Mouse (Mus musculus) midbrain, embryonic 15.5 days (tissue): ENCODE data around the gene Zbtb9. TPM values are rescaled to one million over a fixed set of nuclear protein-coding genes. Genes with fewer than 3 reads are reported as not detected.

Experiments used
- ATAC-seq: fragments of 200-750 bp; cut with Nextera tagmentation; replicated peaks from 2 replicates; pipeline ENCODE4 v1.8.0; 2017; ENCODE audit warnings: moderate TSS enrichment
- H3K27ac ChIP-seq: fragments of 300-500 bp; sonication (generic); 2 replicates; pipeline ENCODE4 v1.5.1; 2015; ENCODE audit warnings: mild to moderate bottlenecking, inconsistent platforms
- H3K27me3 ChIP-seq: fragments of 300-500 bp; sonication (generic); replicated peaks from 2 replicates; pipeline ENCODE4 v1.6.1; 2015; ENCODE audit warnings: inconsistent platforms
- H3K36me3 ChIP-seq: fragments of 300-500 bp; sonication (generic); replicated peaks from 2 replicates; pipeline ENCODE4 v1.6.1; 2015; ENCODE audit warnings: inconsistent platforms
- H3K4me1 ChIP-seq: fragments of 300-500 bp; sonication (generic); 2 replicates; pipeline ENCODE4 v1.6.1; 2015; ENCODE audit warnings: inconsistent platforms
- H3K4me2 ChIP-seq: fragments of 300-500 bp; sonication (generic); 2 replicates; pipeline ENCODE4 v1.6.1; 2015; ENCODE audit warnings: inconsistent platforms, mild to moderate bottlenecking, moderate library complexity
- H3K4me3 ChIP-seq: fragments of 300-500 bp; sonication (generic); 2 replicates; pipeline ENCODE4 v1.5.1; 2015; ENCODE audit warnings: mild to moderate bottlenecking, inconsistent platforms
- H3K9ac ChIP-seq: fragments of 300-500 bp; sonication (generic); 2 replicates; pipeline ENCODE4 v1.6.1; 2015; ENCODE audit warnings: mild to moderate bottlenecking, inconsistent platforms
- H3K9me3 ChIP-seq: fragments of 300-500 bp; sonication (generic); 2 replicates; pipeline ENCODE4 v1.6.1; 2016; ENCODE audit warnings: inconsistent platforms
- WGBS: fragments of 180-500 bp; shearing (Covaris S2); methylation state at CpG from one replicate; pipeline ENCODE4 v1.1.7; 2015; ENCODE audit warnings: mixed read lengths; 5-methylcytosine and 5-hydroxymethylcytosine counted together
- polyA plus RNA-seq: library from polyadenylated mRNA; unstranded; fragments of >200 nt; fragmentation: Nextera tagmentation; extraction: Ambion mirVana; gene quantifications from 2 replicates; pipeline ENCODE4 v1.2.1, GENCODE M21; 2015

Gene Zbtb9
- polyA plus RNA-seq, 1 experiment from 2014 or later, result 16.9 TPM

DNA sequence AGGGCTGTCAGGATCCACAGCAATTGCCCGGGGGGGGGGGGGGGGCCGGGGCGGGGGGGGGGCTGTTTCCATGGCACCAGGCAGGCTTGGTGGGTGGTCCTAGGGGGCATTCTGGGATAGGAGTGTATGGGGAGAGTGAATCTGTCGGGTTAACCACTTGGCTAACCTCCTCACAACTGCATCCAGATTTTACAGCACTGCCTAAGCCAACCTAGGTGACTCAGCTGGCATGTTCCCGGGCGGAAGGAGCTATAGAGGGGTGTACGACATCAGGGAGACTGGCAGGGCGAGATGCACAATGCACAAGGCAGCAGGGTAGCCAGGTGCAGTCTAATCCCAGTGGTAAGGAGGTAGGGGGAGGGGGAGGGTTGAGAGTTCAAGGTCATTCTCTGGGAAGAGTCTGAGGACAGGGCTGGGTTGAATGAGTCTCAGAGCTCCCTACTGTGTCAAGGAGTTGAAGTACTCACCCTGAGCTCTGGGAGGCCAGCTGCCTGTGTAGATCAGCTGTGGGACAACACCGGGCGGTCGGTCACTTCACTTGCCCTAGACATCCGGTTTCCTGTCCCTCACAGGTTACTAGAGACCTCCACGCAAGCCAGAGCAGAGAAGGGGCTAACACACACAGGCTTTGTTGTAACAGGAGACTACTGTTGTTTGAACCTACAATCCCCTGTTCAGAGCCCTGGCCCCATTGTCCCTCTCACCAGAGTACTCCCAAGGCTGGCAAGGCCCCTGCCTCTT, 68.2 kb downstream of the Zbtb9 start:
- Histone ChIP-seq H3K27ac (no peak overlapping the region), H3K27me3 (no peaks in the 10 kb centered on the region), H3K36me3 (no peaks in the 10 kb centered on the region), H3K4me3 (no peak overlapping the region), H3K9me3 (no peaks in the 10 kb centered on the region), H3K4me2 (no peak overlapping the region), H3K9ac (no peak overlapping the region), H3K4me1 (peaks cover 9% of the 10 kb centered on the region)
- 52% methylated on average over 10 of the region's 13 CpGs for WGBS
- no peak for ATAC-seq

DNA sequence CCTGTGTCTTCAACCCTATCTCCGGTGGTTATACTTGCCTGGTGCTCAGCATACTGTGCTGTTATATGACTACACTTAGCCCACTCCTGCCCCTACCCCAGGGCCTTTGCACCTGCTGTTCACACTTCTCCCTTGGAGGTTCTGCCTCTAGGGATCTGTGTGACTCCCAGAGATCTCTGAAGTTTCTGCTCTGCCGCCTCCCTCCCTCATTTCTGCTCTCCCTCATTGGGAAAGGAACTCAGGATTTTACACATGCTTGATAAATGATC, 68.8 kb downstream of the Zbtb9 start:
- no peaks in the 10 kb centered on the region for H3K27me3 ChIP-seq
- H3K27ac ChIP-seq, result no peak overlapping the region
- H3K36me3 ChIP-seq, result no peaks in the 10 kb centered on the region
- H3K4me1 ChIP-seq, result peaks cover 9% of the 10 kb centered on the region
- no peak overlapping the region for H3K4me2 ChIP-seq
- H3K9ac ChIP-seq, result no peak overlapping the region
- no peak overlapping the region for H3K4me3 ChIP-seq
- H3K9me3 ChIP-seq, result no peaks in the 10 kb centered on the region
- no peak for ATAC-seq
- 92% methylated on average over 2 of the region's 2 CpGs for WGBS

GRCm38 (mm10) chr17:27042840-27043239, 69.9 kb downstream of the Zbtb9 start:
- no peak overlapping the region for H3K27ac ChIP-seq
- ATAC-seq, result no peak
- 69% methylated on average over 6 of the region's 6 CpGs for WGBS
- no peaks in the 10 kb centered on the region for H3K9me3 ChIP-seq
- no peak overlapping the region for H3K4me3 ChIP-seq
- H3K4me2 ChIP-seq, result no peak overlapping the region
- no peaks in the 10 kb centered on the region for H3K36me3 ChIP-seq
- H3K9ac ChIP-seq, result no peak overlapping the region
- H3K4me1 ChIP-seq, result peaks cover 9% of the 10 kb centered on the region
- no peaks in the 10 kb centered on the region for H3K27me3 ChIP-seq

DNA sequence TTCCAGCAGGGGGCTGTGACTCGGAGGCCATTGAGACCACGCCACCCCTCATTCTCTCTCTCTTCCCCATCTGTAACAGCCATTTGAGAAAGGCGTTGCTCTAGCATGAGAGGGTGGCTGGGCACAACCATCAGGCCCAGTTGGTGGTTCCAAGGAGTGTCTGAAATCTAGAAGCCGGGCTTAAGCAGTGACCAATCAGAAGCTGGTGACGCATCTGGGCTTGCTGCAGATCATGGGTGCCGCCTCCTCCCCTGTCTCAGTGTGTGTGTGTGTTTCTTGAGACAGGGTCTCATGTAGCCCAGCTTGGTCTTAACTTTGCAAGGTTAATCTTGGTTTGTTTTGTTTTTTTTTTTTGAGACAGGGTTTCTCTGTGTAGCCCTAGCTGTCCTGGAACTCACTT, 72.2 kb downstream of the Zbtb9 start:
- Histone ChIP-seq H3K27me3 (no peaks in the 10 kb centered on the region), H3K4me1 (peaks cover 6% of the 10 kb centered on the region), H3K4me3 (no peak overlapping the region)

GRCm38 (mm10) chr17:27047762-27048444, 74.9 kb downstream of the Zbtb9 start:
- no peak overlapping the region for H3K27ac ChIP-seq
- H3K9me3 ChIP-seq, result no peaks in the 10 kb centered on the region
- ATAC-seq, result no peak
- H3K4me3 ChIP-seq, result no peak overlapping the region
- 83% methylated on average over 14 of the region's 14 CpGs for WGBS
- H3K36me3 ChIP-seq, result no peaks in the 10 kb centered on the region
- no peak overlapping the region for H3K9ac ChIP-seq
- H3K4me2 ChIP-seq, result no peak overlapping the region
- H3K4me1 ChIP-seq, result no peaks in the 10 kb centered on the region
- no peaks in the 10 kb centered on the region for H3K27me3 ChIP-seq

More for the DNA sequence above, 72.2 kb downstream of the Zbtb9 start:
- no peak overlapping the region for H3K27ac ChIP-seq
- no peaks in the 10 kb centered on the region for H3K36me3 ChIP-seq
- H3K4me2 ChIP-seq, result no peak overlapping the region
- no peak overlapping the region for H3K9ac ChIP-seq
- ATAC-seq, result no peak
- no peaks in the 10 kb centered on the region for H3K9me3 ChIP-seq
- 88% methylated on average over 6 of the region's 6 CpGs for WGBS

DNA sequence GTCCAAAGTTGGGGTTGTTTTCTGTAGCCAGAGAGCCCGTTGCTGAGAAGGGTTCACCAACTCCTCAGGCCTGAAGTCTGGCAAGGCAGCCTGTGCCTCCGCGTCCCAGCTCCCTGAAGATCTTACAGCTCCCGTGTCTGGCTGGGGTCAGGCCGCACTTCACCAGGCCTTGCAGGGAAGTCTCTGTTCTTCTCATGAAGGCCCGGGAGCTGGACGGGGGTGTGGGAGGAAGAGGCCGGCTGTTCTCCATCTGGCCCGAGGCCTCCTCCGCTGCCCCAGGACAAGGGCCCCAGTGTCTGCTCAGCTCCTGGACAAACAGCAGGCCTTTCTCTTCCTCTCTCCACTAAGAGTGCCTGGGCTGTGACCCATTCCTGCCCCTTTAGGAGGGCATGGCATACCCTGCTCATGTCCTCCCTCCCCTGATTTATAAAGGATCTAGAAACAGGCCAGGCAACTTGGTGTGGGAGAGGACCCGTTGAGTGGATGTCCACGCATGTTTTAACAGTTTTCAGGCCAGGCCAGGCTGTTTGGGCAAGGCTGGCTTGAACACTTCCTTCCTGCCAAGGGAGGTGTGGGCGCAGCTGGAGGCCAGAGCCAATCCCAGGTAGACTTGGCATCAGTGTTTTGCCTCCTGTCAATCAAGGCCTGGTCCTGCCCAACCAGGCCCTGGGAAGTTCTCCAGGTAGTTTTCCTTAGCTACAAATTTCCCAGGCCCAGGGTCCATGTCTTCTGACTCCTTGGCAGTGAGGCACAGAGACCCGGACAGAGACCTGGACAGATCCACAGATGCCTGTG, 75.7 kb downstream of the Zbtb9 start:
- ATAC-seq, result no peak
- H3K27ac ChIP-seq, result no peak overlapping the region
- WGBS, result 79% methylated on average over 14 of the region's 14 CpGs

DNA sequence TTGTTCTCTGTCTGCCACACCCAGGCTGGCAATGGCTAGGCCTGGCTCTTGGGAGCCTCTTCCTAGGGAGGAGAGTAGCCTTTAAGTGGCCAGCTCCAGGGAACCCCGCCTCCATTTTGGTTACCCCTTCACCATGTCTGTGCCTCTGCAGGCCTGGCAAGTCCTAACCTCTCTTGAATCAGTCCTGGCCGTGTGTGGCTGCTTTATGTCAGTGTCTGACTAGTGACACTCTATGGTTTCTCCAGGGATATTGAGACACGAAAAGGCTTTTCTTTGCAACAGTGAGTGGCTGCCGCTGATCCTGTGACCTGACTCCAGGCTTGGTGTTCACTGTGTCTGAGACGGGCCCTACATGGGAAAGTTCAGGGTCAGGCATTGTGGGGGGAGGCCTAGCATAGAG, 77.9 kb downstream of the Zbtb9 start:
- Histone ChIP-seq H3K4me2 (no peak overlapping the region), H3K27ac (no peak overlapping the region), H3K4me1 (no peaks in the 10 kb centered on the region), H3K9me3 (no peaks in the 10 kb centered on the region), H3K27me3 (peaks cover 7% of the 10 kb centered on the region), H3K9ac (no peak overlapping the region), H3K36me3 (no peaks in the 10 kb centered on the region), H3K4me3 (no peak overlapping the region)
- 72% methylated on average over 5 of the region's 5 CpGs for WGBS
- no peak for ATAC-seq

More for the DNA sequence above, 75.7 kb downstream of the Zbtb9 start:
- H3K4me3 ChIP-seq, result no peak overlapping the region
- H3K4me2 ChIP-seq, result no peak overlapping the region
- no peaks in the 10 kb centered on the region for H3K4me1 ChIP-seq
- H3K9me3 ChIP-seq, result no peaks in the 10 kb centered on the region
- H3K36me3 ChIP-seq, result no peaks in the 10 kb centered on the region
- no peak overlapping the region for H3K9ac ChIP-seq
- no peaks in the 10 kb centered on the region for H3K27me3 ChIP-seq

- Histone ChIP-seq H3K36me3 (no peaks in the 10 kb centered on the region), H3K4me2 (no peak overlapping the region), H3K4me1 (no peaks in the 10 kb centered on the region), H3K27me3 (peaks cover 13% of the 10 kb centered on the region), H3K4me3 (no peak overlapping the region), H3K27ac (no peak overlapping the region), H3K9me3 (no peaks in the 10 kb centered on the region), H3K9ac (no peak overlapping the region)
- WGBS, result 37% methylated on average over 11 of the region's 11 CpGs
- ATAC-seq, result no peak
These were observed 78.5 kb downstream of the Zbtb9 start for GRCm38 (mm10) chr17:27051514-27051913.

DNA sequence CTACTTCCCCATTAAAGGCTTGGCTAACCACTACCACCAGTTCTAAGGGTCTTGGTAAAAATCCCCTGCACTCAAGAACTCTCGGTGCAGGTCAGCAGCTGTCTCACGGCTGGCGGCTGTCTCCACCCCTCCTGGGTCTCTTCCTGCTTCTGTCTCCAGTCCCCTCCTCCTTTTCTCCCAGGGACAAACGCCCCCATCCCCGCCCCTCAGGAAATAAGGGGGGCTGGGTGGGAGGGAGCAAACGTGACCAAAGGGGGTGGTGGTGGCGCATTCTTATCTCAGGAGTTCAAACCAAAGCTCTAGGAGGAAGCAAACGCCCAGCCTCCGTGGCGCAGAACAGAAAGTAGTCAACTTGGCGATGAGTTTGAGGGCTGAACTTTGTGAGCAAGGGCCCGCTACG, 83.2 kb downstream of the Zbtb9 start:
- peaks cover 11% of the 10 kb centered on the region for H3K4me1 ChIP-seq
- H3K4me2 ChIP-seq, result peak overlapping the region; percentile 68; the same call in 1 of the 2 replicates
- H3K9me3 ChIP-seq, result no peaks in the 10 kb centered on the region
- no peaks in the 10 kb centered on the region for H3K36me3 ChIP-seq
- WGBS, result under 1% methylated on average over 13 of the region's 13 CpGs
- ATAC-seq, result no peak
- H3K27ac ChIP-seq, result no peak overlapping the region
- peaks cover 46% of the 10 kb centered on the region for H3K27me3 ChIP-seq
- H3K4me3 ChIP-seq, result no peak overlapping the region
- no peak overlapping the region for H3K9ac ChIP-seq

- Histone ChIP-seq H3K36me3 (no peaks in the 10 kb centered on the region), H3K27me3 (peaks cover 46% of the 10 kb centered on the region), H3K9ac (peak within 1 kb of the TSS; percentile 32), H3K27ac (0 out of 2 replicates have a peak within 1 kb of the TSS, but pooled peaks have one; percentile 1), H3K4me3 (peak within 1 kb of the TSS; percentile 44), H3K4me1 (peaks cover 11% of the 10 kb centered on the region), H3K4me2 (peak within 1 kb of the TSS; percentile 68), H3K9me3 (no peaks in the 10 kb centered on the region)
- 0 out of 2 replicates have a peak, but pooled peaks have one; percentile 9 for ATAC-seq
- WGBS, result under 1% methylated on average over 63 of the region's 66 CpGs
These were observed 84.0 kb downstream of the Zbtb9 start, which contains the start of gene Itpr3 for GRCm38 (mm10) chr17:27056812-27057516. Itpr3 (plus strand) TSS chr17:27057304.

GRCm38 (mm10) chr17:27057517-27058055, 84.6 kb downstream of the Zbtb9 start:
- Histone ChIP-seq H3K27me3 (peaks cover 46% of the 10 kb centered on the region), H3K9me3 (no peaks in the 10 kb centered on the region), H3K4me3 (peak overlapping the region; percentile 44), H3K36me3 (no peaks in the 10 kb centered on the region), H3K9ac (peak overlapping the region; percentile 32), H3K27ac (no peak overlapping the region), H3K4me2 (peak overlapping the region; percentile 68), H3K4me1 (peaks cover 11% of the 10 kb centered on the region)
- WGBS, result 2% methylated on average over 24 of the region's 24 CpGs
- no peak for ATAC-seq
